Mouse (Mus musculus) limb, embryonic 13.5 days (tissue): ENCODE data around the gene Cfap97d1. TPM values are rescaled to one million over a fixed set of nuclear protein-coding genes. Genes with fewer than 3 reads are reported as not detected.

Source experiments
- ATAC-seq: fragments of 200-750 bp; cut with Nextera tagmentation; 2 replicates; pipeline ENCODE4 v1.8.0; 2017; ENCODE audit warnings: low read depth, moderate number of reproducible peaks, moderate TSS enrichment; ENCODE audit not compliant: low FRiP score
- H3K27ac ChIP-seq: fragments of 300-500 bp; sonication (generic); 2 replicates; pipeline ENCODE4 v1.5.1; 2015; ENCODE audit warnings: inconsistent platforms, mild to moderate bottlenecking, moderate library complexity
- H3K27me3 ChIP-seq: fragments of 300-500 bp; sonication (generic); 2 replicates; pipeline ENCODE4 v1.6.1; 2015; ENCODE audit warnings: mild to moderate bottlenecking, inconsistent platforms
- H3K36me3 ChIP-seq: fragments of 300-500 bp; sonication (generic); 2 replicates; pipeline ENCODE4 v1.6.1; 2015; ENCODE audit warnings: inconsistent platforms, mild to moderate bottlenecking, moderate library complexity
- H3K4me1 ChIP-seq: fragments of 300-500 bp; sonication (generic); 2 replicates; pipeline ENCODE4 v1.6.1; 2015; ENCODE audit warnings: inconsistent platforms
- H3K4me2 ChIP-seq: fragments of 300-500 bp; sonication (generic); replicated peaks from 2 replicates; pipeline ENCODE4 v1.6.1; 2015; ENCODE audit warnings: inconsistent platforms, mild to moderate bottlenecking, moderate library complexity
- H3K4me3 ChIP-seq: fragments of 300-500 bp; sonication (generic); 2 replicates; pipeline ENCODE4 v1.5.1; 2015; ENCODE audit warnings: moderate library complexity, mild to moderate bottlenecking, inconsistent platforms
- H3K9ac ChIP-seq: fragments of 300-500 bp; sonication (generic); 2 replicates; pipeline ENCODE4 v1.6.1; 2015; ENCODE audit warnings: mild to moderate bottlenecking, inconsistent platforms
- H3K9me3 ChIP-seq: fragments of 300-500 bp; sonication (generic); 2 replicates; pipeline ENCODE4 v1.6.1; 2016; ENCODE audit warnings: inconsistent platforms
- WGBS: fragments of 180-500 bp; shearing (Covaris S2); methylation state at CpG from one replicate; pipeline ENCODE4 v1.1.7; 2015; 5-methylcytosine and 5-hydroxymethylcytosine counted together
- polyA plus RNA-seq: library from polyadenylated mRNA; unstranded; fragments of >200 nt; fragmentation: Nextera tagmentation; extraction: Ambion mirVana; gene quantifications from 2 replicates; pipeline ENCODE4 v1.2.1, GENCODE M21; 2015

The Cfap97d1 gene
- polyA plus RNA-seq, 1 experiment from 2014 or later, result not detected

DNA sequence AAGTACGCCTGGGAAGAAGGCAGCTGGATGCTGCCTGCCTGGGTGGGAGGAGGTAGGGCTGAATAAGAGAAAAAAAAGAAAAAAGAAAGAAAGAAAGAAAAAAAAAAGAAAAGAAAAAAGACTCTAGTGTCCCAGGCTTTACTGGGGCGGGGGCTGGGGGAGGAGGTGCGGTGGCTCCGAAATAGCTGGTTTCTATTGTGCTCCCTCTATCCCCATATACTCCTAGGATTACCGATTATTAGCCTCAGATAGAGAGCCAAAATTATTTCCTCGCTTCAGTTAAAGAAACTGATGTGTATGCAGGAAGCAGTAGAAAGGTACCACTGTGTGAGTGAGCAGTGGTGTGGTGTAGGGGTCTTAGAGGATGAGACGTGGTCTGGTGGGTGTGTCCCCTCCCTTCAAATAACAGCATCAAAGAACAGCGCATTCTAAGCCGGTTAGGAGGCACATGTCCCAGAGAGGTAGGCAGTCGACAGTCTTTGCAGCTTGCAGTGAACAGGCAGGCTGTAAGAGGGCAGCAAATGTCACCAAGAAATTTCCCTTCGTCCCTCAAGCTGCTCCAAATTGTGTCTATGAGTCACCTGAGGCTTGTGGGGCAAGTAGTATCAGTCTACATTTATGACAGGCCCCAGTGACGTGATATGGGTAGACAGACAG is 43.4 kb downstream of the Cfap97d1 start:
- H3K4me1 ChIP-seq, result peaks cover 24% of the 10 kb centered on the region
- H3K27me3 ChIP-seq, result 0 out of 2 replicates have a peak, but pooled peaks cover 3% of the 10 kb centered on the region
- no peak for ATAC-seq
- 0 out of 2 replicates have a peak overlapping the region, but pooled peaks have one; percentile 52 for H3K27ac ChIP-seq
- peak overlapping the region; percentile 69 for H3K4me3 ChIP-seq
- H3K9ac ChIP-seq, result peak overlapping the region; percentile 79
- 4% methylated on average over 12 of the region's 12 CpGs for WGBS
- no peaks in the 10 kb centered on the region for H3K9me3 ChIP-seq
- peak overlapping the region; percentile 82 for H3K4me2 ChIP-seq
- H3K36me3 ChIP-seq, result peaks cover 1% of the 10 kb centered on the region

GRCm38 (mm10) chr11:102028087-102028816 is 44.2 kb downstream of the Cfap97d1 start, which contains the start of gene Mpp3:
TSS of gene Mpp3 (minus strand) at chr11:102028461.
- Histone ChIP-seq H3K4me3 (peak within 1 kb of the TSS; percentile 69), H3K36me3 (no peaks in the 10 kb centered on the region; the same call in 1 of the 2 replicates), H3K4me2 (peak within 1 kb of the TSS; percentile 82), H3K4me1 (peaks cover 24% of the 10 kb centered on the region), H3K27me3 (0 out of 2 replicates have a peak, but pooled peaks cover 3% of the 10 kb centered on the region), H3K27ac (no peak within 1 kb of the TSS), H3K9me3 (no peaks in the 10 kb centered on the region), H3K9ac (peak within 1 kb of the TSS; percentile 79; the same call in 1 of the 2 replicates)
- WGBS, result 77% methylated on average over 6 of the region's 6 CpGs
- no peak for ATAC-seq

DNA sequence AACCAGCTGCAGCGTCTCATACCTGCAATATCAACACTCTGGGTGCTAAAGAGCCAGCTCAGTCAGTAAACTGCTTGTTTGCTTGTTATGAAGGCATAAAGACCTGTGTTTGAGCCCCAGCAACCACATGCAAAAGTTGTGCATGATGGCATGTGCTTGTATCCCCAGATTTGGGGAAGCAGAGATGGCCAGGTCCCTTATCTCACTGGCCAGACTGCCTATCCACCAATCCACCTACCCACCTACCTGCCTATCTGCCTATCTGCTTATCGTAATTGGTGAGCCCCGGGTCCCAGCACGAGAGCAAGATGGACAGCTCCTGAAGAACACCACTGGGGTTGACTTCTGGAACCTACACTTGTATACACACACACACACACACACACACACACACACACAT is 45.2 kb downstream of the Cfap97d1 start:
- no peaks in the 10 kb centered on the region for H3K36me3 ChIP-seq
- 88% methylated on average over 4 of the region's 4 CpGs for WGBS
- 0 out of 2 replicates have a peak, but pooled peaks cover 3% of the 10 kb centered on the region for H3K27me3 ChIP-seq
- ATAC-seq, result no peak
- H3K9ac ChIP-seq, result no peak overlapping the region
- no peak overlapping the region for H3K4me2 ChIP-seq
- H3K4me1 ChIP-seq, result peaks cover 24% of the 10 kb centered on the region
- no peaks in the 10 kb centered on the region for H3K9me3 ChIP-seq
- H3K27ac ChIP-seq, result no peak overlapping the region
- no peak overlapping the region for H3K4me3 ChIP-seq

DNA sequence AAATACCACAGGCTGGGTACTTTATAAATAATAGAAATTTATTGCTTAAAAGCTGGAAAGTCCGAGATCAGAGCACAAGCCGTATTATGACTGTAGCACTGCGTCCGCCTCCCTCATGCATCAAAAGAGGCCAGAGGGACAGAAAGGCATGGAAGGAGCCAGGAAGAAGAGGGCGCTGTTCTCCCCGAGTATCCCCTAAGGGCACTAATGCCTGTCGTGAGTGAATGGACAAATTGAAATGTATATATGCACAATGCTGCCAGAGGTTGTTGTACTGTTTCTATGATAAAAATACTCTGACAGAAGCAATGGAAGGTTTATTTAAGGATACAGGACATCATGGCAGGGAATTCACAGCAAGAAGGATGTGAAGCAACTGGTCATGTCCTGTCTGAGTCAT is 45.9 kb downstream of the Cfap97d1 start:
- WGBS, result 34% methylated on average over 7 of the region's 7 CpGs
- peaks cover 23% of the 10 kb centered on the region for H3K4me1 ChIP-seq
- no peak overlapping the region for H3K4me2 ChIP-seq
- H3K27me3 ChIP-seq, result 0 out of 2 replicates have a peak, but pooled peaks cover 3% of the 10 kb centered on the region
- no peak overlapping the region for H3K27ac ChIP-seq
- no peaks in the 10 kb centered on the region for H3K9me3 ChIP-seq
- no peak for ATAC-seq
- no peak overlapping the region for H3K4me3 ChIP-seq
- no peaks in the 10 kb centered on the region for H3K36me3 ChIP-seq
- no peak overlapping the region for H3K9ac ChIP-seq

- Histone ChIP-seq H3K27me3 (0 out of 2 replicates have a peak, but pooled peaks cover 3% of the 10 kb centered on the region), H3K9me3 (no peaks in the 10 kb centered on the region), H3K27ac (no peak overlapping the region), H3K4me3 (no peak overlapping the region), H3K4me2 (no peak overlapping the region), H3K9ac (no peak overlapping the region), H3K4me1 (peaks cover 12% of the 10 kb centered on the region), H3K36me3 (no peaks in the 10 kb centered on the region)
- 75% methylated on average over 7 of the region's 7 CpGs for WGBS
- no peak for ATAC-seq
Observed at GRCm38 (mm10) chr11:102031149-102031548, 47.1 kb downstream of the Cfap97d1 start.

- no peaks in the 10 kb centered on the region for H3K9me3 ChIP-seq
- WGBS, result 74% methylated on average over 12 of the region's 12 CpGs
Observed at GRCm38 (mm10) chr11:102033055-102033591, 49.0 kb downstream of the Cfap97d1 start.

DNA sequence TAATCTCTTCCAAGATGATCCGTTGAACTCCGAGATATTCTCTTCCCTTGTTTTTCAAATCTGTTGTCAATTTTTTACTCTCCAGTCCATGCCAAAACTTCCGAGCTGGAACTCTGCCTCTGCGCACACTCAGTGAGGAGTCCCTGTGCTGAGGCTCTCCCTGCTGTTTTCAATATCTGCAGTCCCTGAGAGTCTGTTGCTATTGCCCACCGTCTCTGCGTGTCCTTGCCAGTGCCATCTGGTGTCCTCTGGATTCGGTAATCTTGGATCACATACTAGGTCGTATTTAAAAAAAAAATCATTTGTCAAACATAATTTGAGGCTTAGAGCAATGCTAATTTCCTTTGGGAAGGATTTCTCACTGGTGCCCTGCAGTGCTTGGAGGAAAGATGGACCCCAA is 50.8 kb downstream of the Cfap97d1 start:
- Histone ChIP-seq H3K9me3 (no peaks in the 10 kb centered on the region), H3K27ac (no peak overlapping the region), H3K4me2 (no peak overlapping the region), H3K27me3 (0 out of 2 replicates have a peak, but pooled peaks cover 3% of the 10 kb centered on the region), H3K36me3 (no peaks in the 10 kb centered on the region), H3K9ac (no peak overlapping the region), H3K4me3 (no peak overlapping the region), H3K4me1 (no peaks in the 10 kb centered on the region)
- WGBS, result 70% methylated on average over 8 of the region's 8 CpGs
- ATAC-seq, result no peak

More at GRCm38 (mm10) chr11:102033055-102033591, 49.0 kb downstream of the Cfap97d1 start:
- Histone ChIP-seq H3K27me3 (0 out of 2 replicates have a peak, but pooled peaks cover 3% of the 10 kb centered on the region), H3K4me1 (no peaks in the 10 kb centered on the region), H3K36me3 (no peaks in the 10 kb centered on the region), H3K9ac (no peak overlapping the region), H3K4me2 (no peak overlapping the region), H3K4me3 (no peak overlapping the region), H3K27ac (no peak overlapping the region)
- ATAC-seq, result no peak

DNA sequence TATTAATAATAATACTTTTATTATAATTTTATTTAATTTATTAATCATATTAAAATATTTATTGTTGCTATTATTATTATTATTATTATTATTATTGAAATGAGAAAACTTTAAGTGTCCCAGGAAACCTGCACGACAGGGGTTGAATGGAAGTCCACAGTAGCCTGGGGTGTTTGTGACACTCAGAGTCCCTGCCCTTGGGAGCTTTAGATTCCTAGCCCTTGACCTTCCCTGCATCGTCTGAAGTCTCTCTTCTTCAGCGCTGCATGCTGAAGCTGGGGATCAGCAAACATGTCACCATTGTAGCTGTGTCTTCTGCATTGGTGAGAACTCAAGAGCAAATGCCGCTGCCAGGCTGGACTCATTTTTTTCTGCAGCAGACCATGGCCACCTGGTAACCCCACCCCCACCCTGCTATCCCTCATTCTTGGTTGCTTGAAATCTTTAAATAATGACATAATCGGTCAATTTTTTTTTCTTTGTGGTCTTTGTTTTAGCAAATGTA is 51.4 kb downstream of the Cfap97d1 start:
- WGBS, result 80% methylated on average over 5 of the region's 5 CpGs
- Histone ChIP-seq H3K27ac (no peak overlapping the region), H3K4me2 (no peak overlapping the region), H3K4me3 (no peak overlapping the region), H3K27me3 (0 out of 2 replicates have a peak, but pooled peaks cover 3% of the 10 kb centered on the region), H3K9ac (no peak overlapping the region), H3K36me3 (no peaks in the 10 kb centered on the region), H3K9me3 (no peaks in the 10 kb centered on the region), H3K4me1 (no peaks in the 10 kb centered on the region)
- ATAC-seq, result no peak

- H3K4me2 ChIP-seq, result no peak overlapping the region
- H3K9me3 ChIP-seq, result no peaks in the 10 kb centered on the region
- H3K4me3 ChIP-seq, result no peak overlapping the region
- ATAC-seq, result no peak
- H3K36me3 ChIP-seq, result no peaks in the 10 kb centered on the region
- WGBS, result 87% methylated on average over 7 of the region's 7 CpGs
- no peaks in the 10 kb centered on the region for H3K4me1 ChIP-seq
- H3K27me3 ChIP-seq, result no peaks in the 10 kb centered on the region
- no peak overlapping the region for H3K27ac ChIP-seq
- H3K9ac ChIP-seq, result no peak overlapping the region
Observed at GRCm38 (mm10) chr11:102036336-102036735, 52.3 kb downstream of the Cfap97d1 start.

GRCm38 (mm10) chr11:102037789-102038188 is 53.7 kb downstream of the Cfap97d1 start:
- no peak for ATAC-seq
- 82% methylated on average over 6 of the region's 6 CpGs for WGBS
- Histone ChIP-seq H3K9ac (no peak overlapping the region), H3K27me3 (no peaks in the 10 kb centered on the region), H3K4me2 (no peak overlapping the region), H3K36me3 (no peaks in the 10 kb centered on the region), H3K27ac (no peak overlapping the region), H3K4me3 (no peak overlapping the region), H3K4me1 (no peaks in the 10 kb centered on the region), H3K9me3 (no peaks in the 10 kb centered on the region)

- H3K4me1 ChIP-seq, result no peaks in the 10 kb centered on the region
- no peak overlapping the region; the same call in 1 of the 2 replicates for H3K4me2 ChIP-seq
- no peaks in the 10 kb centered on the region for H3K36me3 ChIP-seq
- H3K27ac ChIP-seq, result no peak overlapping the region
- H3K4me3 ChIP-seq, result no peak overlapping the region
- no peaks in the 10 kb centered on the region for H3K27me3 ChIP-seq
- H3K9me3 ChIP-seq, result no peaks in the 10 kb centered on the region
- ATAC-seq, result no peak
- no peak overlapping the region for H3K9ac ChIP-seq
- 72% methylated on average over 13 of the region's 13 CpGs for WGBS
Observed at GRCm38 (mm10) chr11:102039487-102040137, 55.5 kb downstream of the Cfap97d1 start.
